Mouse (Mus musculus): ENCODE results near the gene Wfdc15a.
A peak's percentile ranks its signal among the peaks of the same experiment; 100 is the strongest.
"Not testable (repeated sequence)": the region's sequence is repeated elsewhere in the genome, so short reads cannot be mapped to it uniquely, and the experiment has no call there.

Wfdc15a gene

GRCm38 (mm10) chr2:164199626-164200327 lies at the start of gene Wfdc15a:
Gene Wfdc15a (minus strand): TSS chr2:164200130.
- no peak for DNase-seq

GRCm38 (mm10) chr2:164238366-164238765 lies 38.4 kb upstream of the Wfdc15a start, which contains the start of gene Svs2:
Gene Svs2 (minus strand): TSS chr2:164238466.
- no peak for DNase-seq

- DNase-seq, result no peak
These were observed 32.7 kb upstream of the Wfdc15a start for GRCm38 (mm10) chr2:164232671-164233070.

- DNase-seq, result no peak
These were observed 28.6 kb upstream of the Wfdc15a start for GRCm38 (mm10) chr2:164228361-164229070.

- no peak for DNase-seq
These were observed 21.6 kb upstream of the Wfdc15a start, which contains the start of gene Wfdc15b for GRCm38 (mm10) chr2:164221522-164221921. Gene Wfdc15b (minus strand): TSS chr2:164221660.

- DNase-seq, result no peak
These were observed 19.4 kb upstream of the Wfdc15a start for GRCm38 (mm10) chr2:164219295-164219694.

- no peak for DNase-seq
These were observed 12.8 kb upstream of the Wfdc15a start for GRCm38 (mm10) chr2:164212711-164213110.

- no peak for DNase-seq
These were observed 11.0 kb upstream of the Wfdc15a start for GRCm38 (mm10) chr2:164210892-164211291.

GRCm38 (mm10) chr2:164206676-164207075 lies 6.7 kb upstream of the Wfdc15a start:
- no peak for DNase-seq

GRCm38 (mm10) chr2:164206011-164206410 lies 6.1 kb upstream of the Wfdc15a start:
- DNase-seq, result not testable (repeated sequence)

- DNase-seq, result no peak
These were observed 3.3 kb downstream of the Wfdc15a start for GRCm38 (mm10) chr2:164196700-164196990.

GRCm38 (mm10) chr2:164195971-164196699 lies 3.8 kb downstream of the Wfdc15a start:
- no peak for DNase-seq

- DNase-seq, result no peak
These were observed 4.8 kb downstream of the Wfdc15a start for GRCm38 (mm10) chr2:164194959-164195630.

GRCm38 (mm10) chr2:164192279-164192678 lies 7.7 kb downstream of the Wfdc15a start:
- DNase-seq, result no peak

- no peak for DNase-seq
These were observed 9.4 kb downstream of the Wfdc15a start, which contains the start of gene Wfdc12 for GRCm38 (mm10) chr2:164190576-164190975. Gene Wfdc12 (minus strand): TSS chr2:164190608.

GRCm38 (mm10) chr2:164188722-164189121 lies 11.2 kb downstream of the Wfdc15a start:
- peak; percentile 30 for DNase-seq

- DNase-seq, result no peak
These were observed 15.7 kb downstream of the Wfdc15a start for GRCm38 (mm10) chr2:164184145-164184719.

GRCm38 (mm10) chr2:164183340-164183739 lies 16.6 kb downstream of the Wfdc15a start:
- no peak for DNase-seq

GRCm38 (mm10) chr2:164182692-164183255 lies 17.2 kb downstream of the Wfdc15a start, which contains the start of gene Wfdc5:
Gene Wfdc5 (minus strand): TSS chr2:164182742.
- no peak for DNase-seq

- no peak for DNase-seq
These were observed 19.2 kb downstream of the Wfdc15a start for GRCm38 (mm10) chr2:164180770-164181169.

- DNase-seq, result peak; percentile 48
These were observed 19.8 kb downstream of the Wfdc15a start for GRCm38 (mm10) chr2:164180124-164180523.

GRCm38 (mm10) chr2:164177831-164178230 lies 22.1 kb downstream of the Wfdc15a start:
- DNase-seq, result no peak
